ENCODE assay signal across 10 mouse cellular contexts in the genomic region with DNA sequence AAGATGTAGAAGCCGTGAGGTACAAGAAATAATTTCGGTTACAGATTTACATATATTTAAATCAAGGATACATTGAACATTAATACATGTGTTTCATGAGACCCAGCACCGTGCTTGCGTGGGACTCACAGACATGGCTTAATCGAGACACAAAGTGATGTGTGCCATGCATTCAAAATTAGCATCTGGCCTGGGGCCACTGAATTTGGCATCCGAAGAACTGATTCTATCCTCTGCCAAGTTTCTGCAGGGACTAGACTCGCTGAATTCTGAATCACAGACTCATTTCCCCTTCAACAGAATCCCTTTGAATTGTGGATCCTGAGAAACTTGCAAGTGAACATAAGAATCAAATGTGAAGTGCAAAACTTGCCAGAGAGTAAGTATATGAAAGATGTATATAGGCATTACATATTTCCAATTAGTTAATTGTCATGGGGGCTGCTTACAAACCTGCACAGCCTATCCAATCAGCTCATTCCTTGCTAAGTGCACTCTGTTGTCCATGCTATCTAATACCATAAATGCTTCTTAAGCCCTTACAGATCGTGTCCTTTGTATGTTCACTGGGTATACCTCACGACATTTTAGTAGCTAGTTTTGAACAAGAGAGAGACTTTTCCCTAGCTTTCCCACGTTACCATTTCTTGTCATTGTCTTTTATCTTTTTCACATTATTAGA.
DNase-seq lines count a peak whose midpoint lies in the region; ATAC-seq lines count a peak whose summit lies in the region.
"Had no signal": no experiment of that assay in that cellular context is flagged by ENCODE, and none has a peak within 500 bp of the region (broad histone marks: within the 10 kb centered on the region; RNA-seq: fewer than 3 reads in every experiment).

No protein-coding gene starts in this region.

- no peak overlapping the region for H3K4me2 ChIP-seq in heart, embryonic 11.5 days
- H3K4me2 ChIP-seq: embryonic facial prominence, embryonic 13.5 days had no signal

- H3K36me3 ChIP-seq in heart, embryonic 11.5 days (ENCODE audit: control insufficient read depth, insufficient read depth, low read length) = no peaks in the 10 kb centered on the region
- H3K36me3 ChIP-seq: embryonic facial prominence, embryonic 13.5 days had no signal

- no peak overlapping the region for H3K27ac ChIP-seq in heart, embryonic 11.5 days (ENCODE audit: low read depth, low read length)
- H3K27ac ChIP-seq: embryonic facial prominence, embryonic 13.5 days had no signal

- no peak for ATAC-seq in heart, embryonic 11.5 days (replicated peaks; ENCODE audit: insufficient number of reproducible peaks, low FRiP score, low TSS enrichment)

- H3K9me3 ChIP-seq in heart, embryonic 11.5 days (replicated peaks; ENCODE audit: control insufficient read depth, low read length) = no peaks in the 10 kb centered on the region
- H3K9me3 ChIP-seq: embryonic facial prominence, embryonic 13.5 days had no signal

- no peak overlapping the region for H3K4me3 ChIP-seq in heart, embryonic 11.5 days (ENCODE audit: low read depth, low read length)
- H3K4me3 ChIP-seq: embryonic facial prominence, embryonic 13.5 days had no signal

- intact Hi-C loops in heart, postnatal 10 days (cut with DNase I) = no loop called here

- no peaks in the 10 kb centered on the region for H3K27me3 ChIP-seq in heart, embryonic 11.5 days (ENCODE audit: control insufficient read depth, insufficient read depth, low read length)
- H3K27me3 ChIP-seq: embryonic facial prominence, embryonic 13.5 days had no signal

- H3K4me1 ChIP-seq in heart, embryonic 11.5 days (ENCODE audit: control insufficient read depth, insufficient read depth, low read length) = no peaks in the 10 kb centered on the region
- H3K4me1 ChIP-seq: embryonic facial prominence, embryonic 13.5 days had no signal

- DNase-seq in heart, postnatal 10 days = peak; percentile 4 to 9
- peak; percentile 45 to 84 for DNase-seq in frontal cortex, adult 2 months (ENCODE audit: extremely low spot score in 1 of 2, low spot score in 1 of 2)
- DNase-seq in left cerebral cortex, adult 11 months (ENCODE audit: low spot score) = peak; percentile 23
- DNase-seq in right cerebral cortex, postnatal 14 days = peak; percentile 37
- no peak for DNase-seq in c-Kit-positive CD71-positive TER-119-positive erythroid progenitor cells, embryonic 14.5 days (ENCODE audit: low spot score)
- DNase-seq in lung, postnatal 4 days = no peak
- DNase-seq in adrenal gland, postnatal 14 days = no peak
- DNase-seq: spleen, adult 18-20 months had no signal

- H3K9ac ChIP-seq in heart, embryonic 11.5 days (ENCODE audit: low read depth, low read length) = no peak overlapping the region
- H3K9ac ChIP-seq: embryonic facial prominence, embryonic 13.5 days had no signal

- 79% methylated on average over 10 of the region's 10 CpGs for WGBS in heart, embryonic 11.5 days (ENCODE audit: insufficient replicate concordance)

Comparison
In these comparisons a context has a peak if more than half of its experiments do, and no peak if none do; other contexts are left out.
1. DNase-seq: peak in heart, postnatal 10 days (2 of 2), frontal cortex, adult 2 months (2 of 2), left cerebral cortex, adult 11 months (single experiment) and right cerebral cortex, postnatal 14 days (single experiment); none in c-Kit-positive CD71-positive TER-119-positive erythroid progenitor cells, embryonic 14.5 days (single experiment), lung, postnatal 4 days (0 of 2) and adrenal gland, postnatal 14 days (single experiment).